Mouse (Mus musculus) layer of hippocampus, postnatal 14 days (tissue): ENCODE measurements around the gene Gm7233. TPM values are rescaled to one million over a fixed set of nuclear protein-coding genes. Genes with fewer than 3 reads are reported as not detected.
"Not testable (repeated sequence)": the region's sequence is repeated elsewhere in the genome, so short reads cannot be mapped to it uniquely, and the experiment has no call there.

Experiments used
- DNase-seq, 2 experiments: peaks; one replicate each; pipeline ENCODE4 v3.0.0; 2021 to 2022; ENCODE audit warnings: low spot score in 2 of 2, mixed read lengths in 1 of 2
- long read RNA-seq, 2 experiments: library from polyadenylated mRNA; stranded (forward); transcript quantifications; one replicate each; pipeline ENCODE4 v2.0.0; 2021
- total RNA-seq, 2 experiments: library from RNA; stranded (reverse); gene quantifications; 2 replicates each; pipeline ENCODE4 v1.2.3; 2021

Gm7233 gene
- total RNA-seq: not detected
- long read RNA-seq, experiment 1: 0 reads
- long read RNA-seq, experiment 2: 0 reads

- DNase-seq: not testable (repeated sequence)
These were observed at the start of gene Gm7233 for GRCm38 (mm10) chr14:43179567-43179966. Gm7233 (plus strand) TSS chr14:43179867.

GRCm38 (mm10) chr14:43167189-43167588 lies 12.5 kb upstream of the Gm7233 start:
- DNase-seq: not testable (repeated sequence)

GRCm38 (mm10) chr14:43167942-43168341 lies 11.7 kb upstream of the Gm7233 start:
- not testable (repeated sequence) for DNase-seq

- not testable (repeated sequence) for DNase-seq
These were observed 11.0 kb upstream of the Gm7233 start for GRCm38 (mm10) chr14:43168573-43169170.

GRCm38 (mm10) chr14:43235204-43235603 lies 55.5 kb downstream of the Gm7233 start, which contains the start of gene Gm8122:
Gm8122 (minus strand) TSS chr14:43235304.
- DNase-seq: not testable (repeated sequence)

Other genes with a start within 250 kb of the Gm7233 start
- not detected for gene Gm8082, start 186.2 kb upstream of the Gm7233 start, total RNA-seq
- under 1 TPM in 1 of 2 experiments, not detected in 1; 0.81 TPM for gene Gm10376, start 164.2 kb upstream of the Gm7233 start, total RNA-seq
- not detected for gene Gm8094, start 103.2 kb upstream of the Gm7233 start, total RNA-seq
- not detected for gene Gm8104, start 79.3 kb upstream of the Gm7233 start, total RNA-seq
- not detected for gene Gm8122, start 55.4 kb downstream of the Gm7233 start, total RNA-seq
- gene Gm8126, start 78.8 kb downstream of the Gm7233 start, total RNA-seq: under 1 TPM; 0.23 to 0.29 TPM
- gene Gm9732, start 95.2 kb downstream of the Gm7233 start, total RNA-seq: not detected
- gene Gm8127, start 114.0 kb downstream of the Gm7233 start, total RNA-seq: not detected
- 1 to 10 TPM in 1 of 2 experiments, under 1 TPM in 1; 0.44 to 1.7 TPM for gene 1700001F09Rik, start 167.9 kb downstream of the Gm7233 start, total RNA-seq
- not detected for gene Gm8138, start 236.5 kb downstream of the Gm7233 start, total RNA-seq